Mouse (Mus musculus): ENCODE data around the gene Mettl26.

The Mettl26 gene

DNA sequence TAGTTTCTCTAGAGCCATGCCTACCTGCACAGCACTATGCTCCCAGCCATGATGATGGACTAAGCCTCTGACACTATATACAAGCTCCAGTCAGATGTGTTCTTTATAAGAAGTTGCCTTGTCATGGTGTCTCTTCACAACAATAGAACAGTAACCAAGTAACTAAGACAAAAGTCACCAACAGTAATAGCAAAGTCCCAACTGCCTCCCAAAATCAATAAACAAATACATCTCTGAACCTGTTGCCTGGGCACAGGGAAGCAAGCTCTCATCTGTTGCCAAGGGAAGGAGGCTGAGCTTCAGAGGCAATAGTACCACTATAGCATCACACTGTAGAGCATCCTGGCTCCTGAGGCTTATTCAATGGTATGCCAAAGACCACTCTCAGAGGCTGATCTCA is 11.9 kb downstream of the Mettl26 start:
- DNase-seq (ENCODE audit: low spot score) = no peak

DNA sequence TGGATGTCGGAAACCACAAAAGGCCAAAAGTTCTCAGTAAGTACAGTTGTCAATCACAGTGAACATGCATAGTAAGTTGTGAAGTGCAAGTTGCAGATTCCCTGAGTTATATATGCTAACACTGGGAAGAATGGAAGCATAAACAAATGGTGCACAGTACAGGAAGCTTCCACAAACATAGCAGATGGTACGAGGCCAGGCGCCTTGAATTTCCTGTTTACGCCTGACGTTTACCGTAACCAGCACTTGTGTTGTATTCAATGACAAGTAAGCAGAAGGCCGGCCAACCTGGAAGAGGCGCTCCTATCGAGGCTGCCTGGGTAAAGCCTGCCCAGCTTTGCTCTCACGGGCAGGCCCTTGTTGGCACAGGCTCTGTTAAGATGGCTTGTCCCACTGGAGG is 12.6 kb downstream of the Mettl26 start:
- DNase-seq (ENCODE audit: low spot score) = no peak

DNA sequence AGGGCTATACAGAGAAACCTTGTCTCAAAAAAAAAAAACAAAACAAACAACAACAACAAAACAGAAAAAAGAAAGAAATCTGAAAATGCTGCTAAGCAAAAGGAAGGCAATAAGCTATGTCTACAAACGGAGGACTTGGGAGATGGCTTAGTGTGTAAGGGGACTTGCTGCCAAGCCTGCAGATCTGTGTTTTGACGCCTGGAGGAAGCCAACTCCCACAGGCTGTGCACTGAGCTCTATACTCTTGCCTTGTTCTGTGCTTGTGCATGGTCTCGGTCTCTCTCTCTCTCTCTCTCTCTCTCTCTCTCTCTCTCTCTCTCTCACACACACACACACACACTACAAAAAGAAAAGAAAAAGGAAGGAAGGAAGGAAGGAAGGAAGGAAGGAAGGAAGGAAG is 14.0 kb downstream of the Mettl26 start:
- no peak for DNase-seq (ENCODE audit: low spot score)

DNA sequence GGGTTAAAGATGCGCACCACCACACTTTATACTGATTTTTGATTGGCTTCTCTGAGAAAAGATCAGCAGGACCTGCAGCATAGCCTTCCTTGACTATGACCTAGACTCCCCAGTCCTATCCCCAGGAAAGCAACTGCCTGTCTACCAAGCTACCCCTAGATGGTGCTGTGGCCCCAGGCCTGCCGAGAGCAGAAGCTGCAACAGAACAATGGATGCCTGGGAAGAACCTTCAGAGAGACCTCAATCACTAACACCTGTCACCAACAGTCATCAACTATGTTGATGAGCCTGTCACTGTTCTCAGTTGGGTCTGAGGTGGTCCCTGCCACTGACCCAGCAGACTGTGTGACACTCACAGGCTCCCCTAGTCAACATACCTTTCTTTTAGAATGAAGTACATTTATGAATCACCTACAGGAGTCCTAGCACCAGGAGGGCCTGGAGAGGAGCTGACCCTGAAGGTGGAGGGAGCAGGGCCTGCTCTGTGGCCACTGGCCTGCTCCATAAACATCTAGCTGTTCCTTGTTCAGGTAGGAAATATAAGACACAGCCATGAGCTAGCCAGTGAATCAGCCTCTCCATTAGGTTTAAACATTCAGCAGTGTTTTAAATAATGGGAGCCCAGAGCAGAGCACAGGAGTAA is 19.2 kb downstream of the Mettl26 start:
- DNase-seq (ENCODE audit: low spot score) = no peak

DNA sequence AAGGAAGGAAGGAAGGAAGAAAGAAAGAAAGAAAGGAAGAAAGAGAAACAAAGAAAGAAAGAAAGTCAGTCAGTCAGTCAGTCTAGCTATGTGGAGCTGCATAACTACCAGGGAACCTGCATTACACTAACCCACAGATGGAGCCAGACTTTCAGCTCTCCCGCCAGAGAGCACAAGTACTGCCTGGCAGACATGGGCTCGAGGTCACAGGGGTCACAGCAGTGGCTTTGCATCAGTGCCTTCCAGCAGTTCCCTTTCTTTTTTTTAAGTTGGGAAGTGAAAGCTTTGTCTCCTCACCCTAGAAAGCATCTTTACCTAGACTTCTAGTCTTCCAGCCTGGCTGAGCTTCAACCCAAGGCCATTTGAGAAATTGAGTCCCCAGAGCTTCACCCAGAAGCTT is 20.5 kb downstream of the Mettl26 start:
- no peak for DNase-seq (ENCODE audit: low spot score)

DNA sequence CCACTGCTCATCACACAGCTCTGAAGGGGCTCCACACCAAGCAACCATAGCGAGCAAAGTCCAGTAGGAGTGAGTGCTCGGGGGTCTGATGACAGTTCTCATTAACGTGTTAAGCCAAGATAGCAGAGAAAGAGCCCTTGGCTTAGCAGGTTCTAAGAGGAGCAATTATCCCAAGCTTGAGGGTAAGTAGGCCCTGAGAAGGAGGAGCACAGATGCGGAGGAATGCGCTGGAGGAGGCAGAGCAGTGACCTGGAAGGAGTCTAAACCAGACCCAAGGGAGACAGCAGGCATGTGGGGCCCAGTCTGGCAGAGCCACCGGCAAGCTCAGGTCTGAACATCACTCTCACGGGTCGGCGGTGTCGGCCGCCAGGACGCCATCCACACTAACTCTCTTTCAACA is 21.0 kb downstream of the Mettl26 start:
- DNase-seq (ENCODE audit: low spot score) = no peak

DNA sequence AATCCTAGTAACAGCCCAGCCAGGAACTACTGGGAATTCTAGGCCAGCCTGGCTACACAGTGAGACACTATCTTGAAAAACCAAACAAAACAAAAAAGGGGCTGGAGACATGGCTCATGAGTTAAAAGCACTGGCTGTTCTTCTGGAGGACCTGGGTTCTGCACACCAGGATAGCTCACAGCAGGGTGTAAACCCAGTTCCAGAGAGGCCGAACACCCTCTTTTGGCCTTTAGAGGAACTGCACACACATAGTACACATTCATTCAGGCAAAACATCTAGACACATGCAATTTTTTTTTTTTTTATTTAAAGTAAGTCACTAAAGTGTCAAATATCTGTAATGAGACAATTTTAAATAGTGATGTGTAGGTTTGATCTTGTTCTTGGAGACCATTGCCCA is 25.3 kb downstream of the Mettl26 start:
- DNase-seq (ENCODE audit: low spot score) = no peak

DNA sequence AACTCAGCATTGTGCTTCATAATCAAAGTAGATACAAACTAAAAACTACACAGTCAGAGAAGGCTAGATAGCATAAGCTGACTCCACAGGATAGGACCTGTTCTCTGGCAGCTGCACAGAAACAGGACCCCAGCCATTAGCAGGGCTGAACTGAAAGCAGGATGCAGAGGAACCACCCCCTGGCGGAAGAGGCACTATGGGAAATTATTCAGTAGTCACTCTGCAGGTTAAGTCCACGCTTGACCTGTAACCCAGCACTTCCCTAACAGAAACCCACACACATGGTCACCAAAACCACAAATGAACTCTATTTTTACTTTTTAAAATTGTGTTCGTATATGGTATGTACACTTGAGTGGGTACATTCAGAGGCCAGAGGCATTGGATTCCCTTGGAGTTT is 28.2 kb downstream of the Mettl26 start:
- DNase-seq (ENCODE audit: low spot score) = no peak

DNA sequence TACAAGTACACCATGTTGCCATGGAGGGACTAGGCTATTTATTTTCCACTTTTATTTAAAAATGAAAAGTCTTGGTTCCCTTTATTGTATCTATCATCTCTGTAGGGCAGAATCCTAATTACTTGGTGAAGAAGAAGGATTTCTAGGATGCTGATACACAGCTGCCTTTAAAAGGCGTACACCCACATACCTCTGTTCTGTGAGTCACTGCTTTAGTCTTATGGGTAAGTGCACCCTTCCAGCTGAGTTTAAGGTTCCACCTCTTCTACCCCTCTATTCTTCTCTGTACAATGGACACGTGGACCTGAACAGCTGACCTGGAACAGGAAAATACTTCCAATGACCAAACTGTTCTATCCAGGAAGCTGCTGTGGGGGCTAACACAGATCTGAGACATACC is 32.8 kb downstream of the Mettl26 start:
- DNase-seq (ENCODE audit: low spot score) = no peak

DNA sequence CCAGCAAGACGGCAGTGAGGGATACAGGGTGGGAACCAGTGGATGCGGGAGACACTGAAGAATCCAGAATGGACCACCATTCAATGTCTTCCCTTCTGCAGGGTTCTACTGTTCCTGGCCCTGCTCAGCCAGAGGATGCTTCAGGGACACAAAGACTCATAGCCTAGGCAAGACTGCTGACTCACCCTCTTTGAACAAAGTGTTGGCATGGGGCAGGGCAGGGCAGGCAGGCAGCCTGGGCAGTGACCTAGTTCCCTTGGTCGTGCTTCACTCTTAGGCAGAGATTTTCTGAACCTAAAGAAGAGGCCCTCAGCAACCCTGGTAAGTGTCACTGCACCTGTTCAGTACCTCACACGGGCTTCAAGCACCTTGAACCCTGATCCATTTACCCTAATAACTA is 36.9 kb downstream of the Mettl26 start:
- DNase-seq (ENCODE audit: low spot score) = no peak

DNA sequence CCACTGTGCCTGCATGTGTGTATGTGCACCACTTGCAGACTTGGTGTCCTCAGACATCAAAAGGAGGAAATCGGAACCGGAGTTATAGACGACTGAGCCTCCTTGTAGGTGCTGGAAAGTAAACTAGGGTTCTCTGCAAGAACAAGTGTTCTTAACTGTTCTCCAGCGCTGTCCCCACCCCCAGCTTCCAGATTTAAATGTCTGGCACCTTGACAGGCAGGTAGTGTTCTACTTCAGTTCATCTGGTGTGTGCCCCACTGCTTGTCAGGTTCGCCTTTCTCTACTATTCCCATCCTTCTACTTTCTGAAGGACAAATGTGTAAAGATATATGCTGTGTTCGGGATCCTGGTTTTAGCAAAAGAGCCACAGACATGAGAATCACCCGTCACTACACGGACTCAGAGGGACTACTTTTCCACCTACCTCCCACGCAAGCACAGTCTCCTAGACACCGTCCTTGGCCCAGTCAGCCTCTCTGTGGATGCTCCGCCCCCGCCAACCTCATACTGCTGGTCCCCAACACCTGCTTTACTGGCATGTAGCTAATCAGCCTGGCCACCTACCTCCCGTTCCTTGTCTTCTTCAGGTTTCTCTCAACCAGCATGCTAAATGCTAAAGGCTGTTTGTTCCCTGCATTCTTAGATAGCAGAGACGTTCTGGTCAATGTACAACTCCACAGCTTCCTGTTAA is 38.5 kb downstream of the Mettl26 start:
- DNase-seq (ENCODE audit: low spot score) = peak; percentile 63

DNA sequence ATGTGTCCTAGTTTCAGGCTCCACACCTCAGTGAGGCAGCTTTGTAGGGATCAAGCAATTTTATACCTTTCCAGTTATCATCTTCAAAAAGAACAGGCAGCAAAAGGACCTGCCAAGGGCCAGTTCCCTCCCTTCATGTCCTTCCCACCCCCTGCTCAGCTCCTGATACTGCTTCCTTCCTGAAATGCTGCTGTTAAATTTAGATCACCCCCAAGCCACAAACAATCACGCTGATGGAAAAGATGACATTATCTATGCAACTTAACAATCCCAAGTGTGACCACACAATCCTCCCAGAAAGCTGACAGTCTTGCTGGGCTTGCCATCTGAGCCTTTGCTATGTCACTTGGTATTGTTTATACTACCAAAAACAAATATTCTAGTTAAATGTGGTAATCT is 39.0 kb downstream of the Mettl26 start:
- DNase-seq (ENCODE audit: low spot score) = no peak

DNA sequence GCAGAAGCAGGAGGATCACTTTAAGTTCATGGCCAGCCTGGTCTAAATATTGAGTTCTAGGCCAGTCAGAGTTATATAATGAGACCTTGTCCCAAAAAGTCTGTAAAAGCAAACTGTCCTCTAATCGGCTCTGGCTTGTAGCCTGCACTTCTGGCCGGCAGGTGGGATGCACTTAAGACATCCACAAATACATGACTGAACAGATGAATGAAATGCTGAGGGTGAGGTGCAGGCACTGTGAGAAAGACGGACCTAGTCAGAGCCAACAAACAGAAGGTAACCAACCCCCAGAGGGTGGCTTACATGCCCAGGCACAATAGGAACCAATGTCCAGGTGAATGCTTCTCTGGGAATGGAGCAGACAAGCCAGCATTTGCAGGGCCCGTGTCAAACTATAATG is 39.4 kb downstream of the Mettl26 start:
- DNase-seq (ENCODE audit: low spot score) = no peak

DNA sequence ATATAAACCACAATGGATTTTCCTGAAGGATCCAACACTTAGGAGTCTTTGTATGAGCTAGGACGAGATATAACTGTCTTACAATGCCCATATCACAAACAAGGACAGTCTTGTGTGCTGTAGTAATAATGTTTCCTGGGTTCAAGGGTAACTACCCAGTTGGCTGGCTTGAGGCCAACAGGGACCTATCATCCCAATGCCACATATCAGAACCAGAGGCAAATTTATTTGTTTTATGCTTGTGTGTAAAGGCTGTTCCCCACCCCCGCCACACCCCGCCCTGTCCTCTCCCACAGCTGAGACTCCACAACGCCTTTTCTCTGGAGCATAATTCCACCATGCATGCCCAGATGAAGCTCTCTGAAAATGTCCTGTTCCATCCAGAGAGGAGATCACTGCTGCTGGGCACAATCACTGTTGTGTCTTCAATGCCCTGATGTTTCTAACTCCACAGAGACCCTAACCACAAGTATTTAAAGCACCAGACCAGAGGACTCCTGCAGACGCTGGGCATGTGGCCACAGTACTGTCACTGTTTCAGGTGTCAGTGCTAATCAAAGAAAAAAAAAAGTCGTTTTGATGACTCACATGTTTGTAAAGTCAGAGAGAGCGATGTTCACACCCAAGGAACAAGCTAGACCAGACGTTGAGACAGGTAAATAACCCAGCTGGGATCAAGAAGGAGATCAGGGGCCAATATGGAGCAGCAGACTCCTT is 42.2 kb downstream of the Mettl26 start:
- DNase-seq (ENCODE audit: low spot score) = no peak

DNA sequence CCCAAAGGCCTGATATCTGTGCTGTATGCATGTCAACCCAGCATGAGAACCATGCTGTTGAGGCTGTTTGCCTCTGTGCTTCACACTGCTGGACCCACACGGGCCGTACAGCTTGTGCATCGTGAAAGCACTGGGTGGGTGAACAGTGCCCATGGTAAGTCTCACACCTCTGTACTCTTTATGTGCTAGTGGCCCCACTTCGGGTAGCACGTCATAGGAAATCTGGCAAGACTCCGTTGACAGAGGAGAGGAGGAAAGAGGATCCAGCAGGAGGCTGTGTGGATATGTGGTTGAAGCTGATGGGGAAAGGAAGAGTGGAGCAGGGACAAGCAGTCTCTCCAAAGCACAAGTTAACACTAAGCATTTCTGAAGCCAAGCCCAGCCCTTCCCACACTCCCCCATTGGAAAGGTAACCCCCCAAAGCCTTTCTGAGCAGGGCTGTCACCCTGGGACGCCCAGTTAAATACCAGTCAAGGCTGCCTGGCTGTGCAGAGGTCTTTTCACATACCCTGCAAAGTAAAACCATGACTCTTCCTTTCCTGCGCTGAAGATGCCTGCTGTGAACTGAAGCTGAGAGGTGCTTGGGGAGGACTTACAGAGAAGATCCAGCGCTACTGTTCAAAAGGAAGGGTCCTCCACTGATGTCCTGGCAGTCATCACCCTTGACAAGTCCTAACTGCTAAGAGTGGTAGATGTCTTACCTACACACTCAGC is 43.3 kb downstream of the Mettl26 start:
- DNase-seq (ENCODE audit: low spot score) = no peak

DNA sequence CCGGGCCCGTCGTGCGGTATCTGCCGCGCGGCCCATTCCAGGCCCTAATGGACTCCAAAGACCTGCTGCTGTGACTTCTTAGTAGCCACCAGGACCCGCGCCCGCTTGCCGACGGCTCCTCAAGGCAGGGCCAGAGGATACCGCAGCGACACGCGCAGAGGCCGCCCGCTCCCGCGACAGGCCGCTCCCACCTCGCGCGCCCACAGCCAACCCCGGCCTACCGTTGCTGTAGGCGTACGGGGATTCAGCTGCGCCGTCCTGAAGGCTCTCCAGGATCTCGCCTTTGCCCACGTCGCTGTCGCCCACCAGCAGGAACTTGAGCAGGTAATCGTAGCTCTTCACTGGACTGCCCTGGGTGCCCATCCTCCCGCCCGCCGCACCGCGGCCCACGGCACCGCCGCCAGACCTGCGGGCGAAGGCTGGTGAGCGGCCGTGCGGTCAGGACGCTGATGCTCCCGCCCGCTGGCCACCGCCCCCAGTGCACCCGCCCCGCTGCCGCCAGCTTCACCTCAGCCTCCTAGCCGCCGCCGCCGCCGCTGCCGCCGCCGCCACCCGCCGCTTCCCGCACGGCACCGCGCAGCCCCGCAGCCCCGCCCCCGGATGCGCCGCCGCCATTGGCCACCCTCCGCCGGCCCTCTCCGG is 44.4 kb downstream of the Mettl26 start, which contains the start of gene Rab40c:
Gene Rab40c (minus strand): TSS at position 584 of the 642 bp plus-strand sequence.
- no peak for DNase-seq (ENCODE audit: low spot score)

DNA sequence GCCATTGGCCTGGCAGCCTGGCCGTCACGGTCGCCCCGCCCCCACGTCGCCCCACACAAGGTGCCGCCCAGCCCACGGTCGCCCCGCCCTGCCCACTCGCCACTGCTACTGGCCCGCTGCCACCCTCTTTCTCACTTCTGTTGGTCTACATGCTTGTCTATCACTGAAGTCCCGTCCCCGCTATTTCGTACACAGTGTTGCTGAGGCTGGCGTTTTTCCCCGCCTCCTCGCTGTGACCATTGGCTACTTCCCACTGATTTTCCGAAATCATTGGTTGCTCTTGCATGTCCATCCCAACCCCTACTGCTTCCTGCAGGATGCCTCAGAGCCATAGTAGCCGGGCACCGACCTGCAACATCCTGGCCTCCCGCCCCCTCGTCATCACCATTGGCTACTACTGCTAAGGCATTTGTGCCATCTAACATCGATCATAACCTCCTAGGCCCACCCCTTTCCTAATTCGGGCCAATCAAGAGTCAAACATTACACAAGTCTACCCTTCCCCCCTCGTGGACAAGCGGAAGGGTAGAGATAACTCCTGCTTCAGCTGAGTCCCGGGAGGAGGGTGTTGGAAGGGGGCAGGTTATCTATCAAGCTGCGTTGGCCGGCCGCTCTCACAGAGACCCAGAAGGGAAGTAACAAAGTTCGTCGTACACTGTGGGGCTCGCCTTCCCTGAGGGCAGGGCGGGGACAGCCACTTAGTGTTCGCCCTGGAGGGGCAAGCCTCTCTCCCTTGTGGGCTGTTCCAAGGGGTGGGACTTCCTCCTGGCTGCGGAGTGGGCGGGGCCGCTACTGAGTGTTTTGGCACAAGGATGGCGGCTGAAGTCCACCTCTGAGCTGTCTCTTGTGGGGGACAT is 45.1 kb downstream of the Mettl26 start:
- peak; percentile 100 for DNase-seq (ENCODE audit: low spot score)

DNA sequence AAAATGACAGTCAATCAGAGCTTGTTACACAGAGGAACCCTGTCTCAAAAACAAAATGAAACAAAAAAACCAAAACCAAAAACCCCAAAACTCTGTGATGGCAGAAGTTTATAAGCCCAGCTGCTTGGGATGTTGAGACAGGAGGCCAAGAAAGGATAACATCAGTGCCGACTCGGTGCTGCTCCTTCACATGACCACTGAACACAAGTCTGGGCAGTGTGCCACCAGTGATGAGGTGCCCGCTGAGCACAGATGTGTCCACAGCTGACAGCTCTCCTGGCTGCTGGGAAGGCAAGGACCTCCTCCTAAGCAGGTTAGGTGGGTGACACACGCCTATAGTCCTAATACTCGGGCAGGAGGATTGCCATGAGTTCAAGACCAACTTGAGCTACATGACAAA is 47.2 kb downstream of the Mettl26 start:
- DNase-seq (ENCODE audit: low spot score) = no peak

DNA sequence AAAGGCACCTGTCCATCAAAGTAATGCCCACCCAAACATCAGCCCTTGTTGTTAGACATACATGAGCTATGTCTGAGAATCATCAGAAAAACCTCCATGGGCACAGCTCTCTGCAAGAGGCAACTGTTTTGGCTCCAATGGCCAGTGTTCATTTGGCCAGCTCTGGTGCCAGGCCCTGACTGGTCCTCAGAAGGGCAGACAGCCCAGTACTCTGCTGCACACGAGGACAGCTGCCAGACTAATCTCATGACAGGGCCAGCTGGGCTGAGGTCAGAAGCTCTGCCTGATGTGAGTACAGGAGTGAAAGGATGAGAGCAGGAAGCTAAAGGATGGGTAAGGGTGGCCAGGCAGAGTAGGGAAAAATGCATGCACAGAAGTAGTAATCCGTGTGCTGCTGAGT is 50.5 kb downstream of the Mettl26 start:
- DNase-seq (ENCODE audit: low spot score) = no peak
